Mouse (Mus musculus) kidney, adult 2 months (tissue): ENCODE data around the gene Asb11. TPM values are rescaled to one million over a fixed set of nuclear protein-coding genes. Genes with fewer than 3 reads are reported as not detected.

Experiments used
- DNase-seq: peaks from one replicate; pipeline ENCODE4 v3.0.0; 2021
- H3K27ac ChIP-seq: fragments of 200-500 bp; 2 replicates; pipeline ENCODE4 v1.5.1; 2012; ENCODE audit warnings: low read depth, low read length, control low read depth, inconsistent platforms; ENCODE audit not compliant: insufficient read depth
- H3K27me3 ChIP-seq: fragments of 200-500 bp; replicated peaks from 2 replicates; pipeline ENCODE4 v1.6.1; 2012; ENCODE audit warnings: mild to moderate bottlenecking, moderate library complexity, low read length, inconsistent platforms; ENCODE audit not compliant: control insufficient read depth, insufficient read depth
- H3K36me3 ChIP-seq: fragments of 200-500 bp; 2 replicates; pipeline ENCODE4 v1.6.1; 2012; ENCODE audit warnings: mild to moderate bottlenecking, moderate library complexity, low read length, inconsistent platforms; ENCODE audit not compliant: control insufficient read depth, insufficient read depth
- H3K4me1 ChIP-seq: fragments of 200-500 bp; 2 replicates; pipeline ENCODE4 v1.6.1; 2011; ENCODE audit warnings: low read length; ENCODE audit not compliant: control insufficient read depth, insufficient read depth
- H3K4me3 ChIP-seq: fragments of 200-500 bp; 2 replicates; pipeline ENCODE4 v1.5.1; 2011; ENCODE audit warnings: mild to moderate bottlenecking, low read depth, low read length, control low read depth; ENCODE audit not compliant: insufficient read depth
- CTCF ChIP-seq: fragments of 200-500 bp; conservative IDR thresholded peaks from 2 replicates; pipeline ENCODE4 v1.5.1; 2011; ENCODE audit warnings: low read depth, mild to moderate bottlenecking, control low read depth, low read length, moderate library complexity, mixed read lengths; ENCODE audit not compliant: insufficient read depth, insufficient read length
- POLR2A ChIP-seq: fragments of 200-500 bp; IDR thresholded peaks from one replicate; pipeline ENCODE4 v1.6.1; 2011; ENCODE audit warnings: low read depth, low read length, control low read depth
- WGBS: fragments of 180-500 bp; shearing (Covaris S2); methylation state at CpG from one replicate; pipeline ENCODE4 v1.1.7; 2018; 5-methylcytosine and 5-hydroxymethylcytosine counted together
- polyA plus RNA-seq: library from polyadenylated mRNA; depleted of rRNA; stranded (reverse); fragments of >200 nt; gene quantifications from 2 replicates; pipeline ENCODE4 v1.2.3, GENCODE M21; 2012

The Asb11 gene
- polyA plus RNA-seq, 1 experiment: 1.9 TPM

- no peak for DNase-seq
- no peaks in the 10 kb centered on the region for H3K27me3 ChIP-seq
- no peak overlapping the region for H3K27ac ChIP-seq
- 89% methylated on average over 2 of the region's 2 CpGs for WGBS
- peaks cover 3% of the 10 kb centered on the region; the same call in 1 of the 2 replicates for H3K4me1 ChIP-seq
- no peaks in the 10 kb centered on the region for H3K36me3 ChIP-seq
- no peak overlapping the region for H3K4me3 ChIP-seq
- no peak for TF ChIP-seq CTCF
- TF ChIP-seq POLR2A: no peak
These were observed 20.0 kb upstream of the Asb11 start for GRCm38 (mm10) chrX:164416803-164417202.

- H3K4me1 ChIP-seq: peaks cover 3% of the 10 kb centered on the region; the same call in 1 of the 2 replicates
- H3K4me3 ChIP-seq: no peak overlapping the region
- H3K36me3 ChIP-seq: peaks cover 1% of the 10 kb centered on the region; the same call in 1 of the 2 replicates
- H3K27me3 ChIP-seq: no peaks in the 10 kb centered on the region
- no peak for DNase-seq
- no peak overlapping the region for H3K27ac ChIP-seq
- no peak for TF ChIP-seq CTCF
- TF ChIP-seq POLR2A: no peak
These were observed 18.8 kb upstream of the Asb11 start for GRCm38 (mm10) chrX:164418008-164418407.

DNA sequence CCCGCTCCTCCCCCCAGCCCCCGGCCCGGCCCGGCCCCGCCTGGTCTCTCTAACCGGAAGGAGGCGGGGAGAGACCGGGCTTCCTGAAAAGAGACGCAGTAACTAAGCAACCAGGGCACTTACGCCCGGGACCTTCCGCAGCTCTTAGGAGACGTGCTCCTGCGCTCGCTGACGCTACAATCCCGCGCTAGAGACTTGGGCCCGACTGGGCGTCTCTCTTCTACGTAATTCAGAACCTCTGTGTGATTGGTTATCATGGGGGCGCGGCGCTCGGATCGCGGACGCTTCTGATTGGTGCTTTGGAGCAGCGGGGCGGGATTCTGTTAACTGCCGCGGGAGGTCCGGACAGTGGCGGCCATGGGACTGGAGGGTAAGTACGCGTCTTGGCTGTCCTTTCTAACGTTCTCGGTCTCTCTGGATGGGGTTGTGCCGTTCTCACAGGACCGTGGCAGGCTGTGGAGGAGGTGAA lies 17.3 kb upstream of the Asb11 start, which contains the start of gene Piga:
Gene Piga (plus strand): TSS at position 317 of the 469 bp plus-strand sequence.
- Histone ChIP-seq H3K27ac (peak within 1 kb of the TSS; percentile 77), H3K4me3 (peak within 1 kb of the TSS; percentile 89), H3K4me1 (peaks cover 7% of the 10 kb centered on the region; the same call in 1 of the 2 replicates), H3K27me3 (no peaks in the 10 kb centered on the region), H3K36me3 (peaks cover 1% of the 10 kb centered on the region; the same call in 1 of the 2 replicates)
- TF ChIP-seq POLR2A (peak; percentile 76), CTCF (no peak)
- 1% methylated on average over 38 of the region's 40 CpGs for WGBS
- DNase-seq: peak; percentile 97

DNA sequence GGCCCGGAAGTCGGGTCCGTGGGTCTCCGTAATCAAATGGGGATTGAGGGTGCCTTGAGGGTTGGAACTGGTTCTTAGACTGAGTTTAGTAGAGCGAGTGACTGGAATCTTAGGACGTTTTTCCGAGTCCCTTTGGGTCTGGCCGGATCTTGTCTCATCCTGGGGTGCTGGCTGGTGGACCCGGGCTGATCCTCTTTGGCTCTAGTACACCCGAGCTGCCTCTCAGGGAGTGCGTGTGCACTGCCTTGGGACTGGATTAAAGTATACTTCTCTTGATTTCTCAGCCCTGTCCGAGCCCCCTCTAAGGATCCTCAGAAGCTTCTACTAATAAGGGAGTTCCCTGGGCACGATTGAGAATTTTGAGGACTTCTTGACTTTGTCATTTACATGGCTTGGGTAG lies 16.8 kb upstream of the Asb11 start:
- WGBS: under 1% methylated on average over 13 of the region's 13 CpGs
- TF ChIP-seq POLR2A (no peak), CTCF (no peak)
- peak overlapping the region; percentile 89 for H3K4me3 ChIP-seq
- no peaks in the 10 kb centered on the region for H3K27me3 ChIP-seq
- peaks cover 1% of the 10 kb centered on the region; the same call in 1 of the 2 replicates for H3K36me3 ChIP-seq
- H3K4me1 ChIP-seq: peaks cover 7% of the 10 kb centered on the region; the same call in 1 of the 2 replicates
- no peak for DNase-seq
- H3K27ac ChIP-seq: peak overlapping the region; percentile 77

GRCm38 (mm10) chrX:164420518-164420917 lies 16.3 kb upstream of the Asb11 start:
- H3K4me1 ChIP-seq: peaks cover 7% of the 10 kb centered on the region; the same call in 1 of the 2 replicates
- H3K27me3 ChIP-seq: no peaks in the 10 kb centered on the region
- peak overlapping the region; percentile 89; the same call in 1 of the 2 replicates for H3K4me3 ChIP-seq
- no peak for DNase-seq
- H3K36me3 ChIP-seq: peaks cover 1% of the 10 kb centered on the region; the same call in 1 of the 2 replicates
- H3K27ac ChIP-seq: no peak overlapping the region; the same call in 1 of the 2 replicates
- TF ChIP-seq POLR2A (no peak), CTCF (no peak)
- 13% methylated on average over 3 of the region's 3 CpGs for WGBS

DNA sequence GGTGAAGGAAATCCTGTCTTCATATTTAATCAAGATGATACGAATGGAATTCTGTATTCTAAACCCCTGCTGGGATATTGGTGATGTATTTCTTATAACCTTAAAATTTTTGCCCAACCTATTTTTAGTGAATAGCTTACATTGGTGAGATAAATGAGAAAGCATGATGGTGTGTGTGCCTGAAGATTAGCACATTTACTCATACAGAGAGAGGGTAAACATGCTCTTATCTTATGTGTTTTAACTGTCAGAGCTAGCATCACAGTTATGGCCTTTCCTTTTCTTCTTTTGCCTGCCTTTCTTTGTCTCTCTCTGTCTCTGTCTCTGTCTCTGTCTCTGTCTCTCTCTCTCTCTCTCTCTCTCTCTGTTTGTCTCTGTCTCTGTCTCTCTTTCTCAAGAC lies 12.0 kb upstream of the Asb11 start:
- peaks cover 9% of the 10 kb centered on the region; the same call in 1 of the 2 replicates for H3K4me1 ChIP-seq
- DNase-seq: no peak
- TF ChIP-seq CTCF (no peak), POLR2A (no peak)
- no peak overlapping the region for H3K4me3 ChIP-seq
- no peak overlapping the region for H3K27ac ChIP-seq
- H3K27me3 ChIP-seq: no peaks in the 10 kb centered on the region
- peaks cover 1% of the 10 kb centered on the region; the same call in 1 of the 2 replicates for H3K36me3 ChIP-seq
- WGBS: 97% methylated on average over 1 of the region's 1 CpGs

DNA sequence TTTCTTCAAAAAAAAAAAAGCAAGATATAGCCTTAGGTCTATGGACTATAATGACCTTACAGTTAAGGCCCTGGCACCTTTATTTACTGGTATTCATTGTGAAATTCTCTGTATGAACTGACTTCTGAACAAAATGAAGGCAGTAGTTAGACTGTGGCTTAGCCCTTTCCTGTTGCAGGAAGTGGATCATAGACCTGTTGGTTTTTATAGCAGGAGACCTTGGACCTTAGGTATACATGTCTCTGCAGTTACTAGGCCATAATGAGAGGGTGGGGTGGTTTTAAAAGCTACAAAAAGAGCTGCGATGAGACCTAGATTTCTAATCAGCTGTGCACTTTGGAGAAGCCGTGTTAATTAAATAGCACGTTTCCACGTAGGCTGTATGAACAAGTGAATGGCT lies 9.5 kb upstream of the Asb11 start:
- peaks cover 16% of the 10 kb centered on the region; the same call in 1 of the 2 replicates for H3K4me1 ChIP-seq
- H3K36me3 ChIP-seq: peaks cover 1% of the 10 kb centered on the region; the same call in 1 of the 2 replicates
- no peak for DNase-seq
- 67% methylated on average over 4 of the region's 4 CpGs for WGBS
- H3K27me3 ChIP-seq: no peaks in the 10 kb centered on the region
- no peak overlapping the region for H3K4me3 ChIP-seq
- TF ChIP-seq CTCF: no peak
- TF ChIP-seq POLR2A: no peak
- H3K27ac ChIP-seq: peak overlapping the region; percentile 38; the same call in 1 of the 2 replicates

GRCm38 (mm10) chrX:164428224-164428623 lies 8.6 kb upstream of the Asb11 start:
- TF ChIP-seq CTCF (no peak), POLR2A (no peak)
- 64% methylated on average over 2 of the region's 2 CpGs for WGBS
- no peak overlapping the region; the same call in 1 of the 2 replicates for H3K27ac ChIP-seq

More at GRCm38 (mm10) chrX:164428224-164428623, 8.6 kb upstream of the Asb11 start:
- no peak for DNase-seq
- H3K36me3 ChIP-seq: no peaks in the 10 kb centered on the region; the same call in 1 of the 2 replicates
- H3K4me1 ChIP-seq: peaks cover 16% of the 10 kb centered on the region; the same call in 1 of the 2 replicates
- H3K27me3 ChIP-seq: no peaks in the 10 kb centered on the region
- H3K4me3 ChIP-seq: no peak overlapping the region
